Mouse (Mus musculus) adrenal gland, adult 2 months (tissue): ENCODE measurements around the gene Rgs7. TPM values are rescaled to one million over a fixed set of nuclear protein-coding genes. Genes with fewer than 3 reads are reported as not detected.

Experiments
- DNase-seq: peaks from one replicate; pipeline ENCODE4 v3.0.0; 2021
- polyA plus RNA-seq: library from polyadenylated mRNA; depleted of rRNA; stranded (reverse); fragments of >200 nt; gene quantifications from 2 replicates; pipeline ENCODE4 v1.2.3, GENCODE M21; 2012; rRNA removed
- total RNA-seq, 2 experiments: library from RNA; stranded (reverse); gene quantifications; 2 replicates each; pipeline ENCODE4 v1.2.3; 2021

The Rgs7 gene
- total and polyA plus RNA-seq, 3 experiments, result 2.1 to 22.3 (median 22.3) TPM

- DNase-seq, result no peak
These were observed 464.0 kb downstream of the Rgs7 start for GRCm38 (mm10) chr1:175028267-175028666.

- DNase-seq, result no peak
These were observed 466.5 kb downstream of the Rgs7 start for GRCm38 (mm10) chr1:175025781-175026309.

GRCm38 (mm10) chr1:175024136-175024535, 468.2 kb downstream of the Rgs7 start:
- DNase-seq, result no peak

Other genes starting within 250 kb of the Rgs7 start
- gene Kmo, start 127.9 kb upstream of the Rgs7 start, total RNA-seq, result under 1 TPM; 0.59 to 0.84 TPM
- gene Kmo, start 127.9 kb upstream of the Rgs7 start, polyA plus RNA-seq, result 0.07 TPM in 1 of 2 replicates, not detected in the other
- gene Fh1, start 133.1 kb upstream of the Rgs7 start, total RNA-seq, result 100 to 1,000 TPM; 218 to 258 TPM
- 20.5 and 23.8 TPM in 2 replicates for gene Fh1, start 133.1 kb upstream of the Rgs7 start, polyA plus RNA-seq
- 10 to 100 TPM; 10.9 to 17.2 TPM for gene Opn3, start 200.3 kb upstream of the Rgs7 start, total RNA-seq
- gene Opn3, start 200.3 kb upstream of the Rgs7 start, polyA plus RNA-seq, result 8.3 and 9.5 TPM in 2 replicates
- gene Chml, start 200.4 kb upstream of the Rgs7 start, total RNA-seq, result 1 to 10 TPM; 7.3 to 8.0 TPM
- gene Chml, start 200.4 kb upstream of the Rgs7 start, polyA plus RNA-seq, result 62.7 and 91.6 TPM in 2 replicates
- not detected for gene Wdr64, start 206.1 kb upstream of the Rgs7 start, total RNA-seq
- gene Wdr64, start 206.1 kb upstream of the Rgs7 start, polyA plus RNA-seq, result not detected in 2 replicates